Mouse (Mus musculus) liver, embryonic 15.5 days (tissue): ENCODE data around the gene Rnf220. TPM values are rescaled to one million over a fixed set of nuclear protein-coding genes. Genes with fewer than 3 reads are reported as not detected.

Experiments
- ATAC-seq: fragments of 200-750 bp; cut with Nextera tagmentation; 2 replicates; pipeline ENCODE4 v1.8.0; 2017; ENCODE audit warnings: moderate number of reproducible peaks, mild to moderate bottlenecking, moderate library complexity; ENCODE audit not compliant: insufficient read depth
- H3K27ac ChIP-seq: fragments of 300-500 bp; sonication (generic); replicated peaks from 2 replicates; pipeline ENCODE4 v1.5.1; 2015; ENCODE audit warnings: mild to moderate bottlenecking, inconsistent platforms
- H3K27me3 ChIP-seq: fragments of 300-500 bp; sonication (generic); 2 replicates; pipeline ENCODE4 v1.6.1; 2015; ENCODE audit warnings: mild to moderate bottlenecking, inconsistent platforms
- H3K36me3 ChIP-seq: fragments of 300-500 bp; sonication (generic); replicated peaks from 2 replicates; pipeline ENCODE4 v1.6.1; 2015; ENCODE audit warnings: moderate library complexity, mild to moderate bottlenecking, inconsistent platforms
- H3K4me1 ChIP-seq: fragments of 300-500 bp; sonication (generic); replicated peaks from 2 replicates; pipeline ENCODE4 v1.6.1; 2015; ENCODE audit warnings: inconsistent platforms
- H3K4me2 ChIP-seq: fragments of 300-500 bp; sonication (generic); 2 replicates; pipeline ENCODE4 v1.6.1; 2015; ENCODE audit warnings: moderate library complexity, mild to moderate bottlenecking, inconsistent platforms
- H3K4me3 ChIP-seq: fragments of 300-500 bp; sonication (generic); replicated peaks from 2 replicates; pipeline ENCODE4 v1.5.1; 2015; ENCODE audit warnings: mild to moderate bottlenecking, inconsistent platforms
- H3K9ac ChIP-seq: fragments of 300-500 bp; sonication (generic); 2 replicates; pipeline ENCODE4 v1.6.1; 2015; ENCODE audit warnings: moderate library complexity, mild to moderate bottlenecking, inconsistent platforms
- H3K9me3 ChIP-seq: fragments of 300-500 bp; sonication (generic); replicated peaks from 2 replicates; pipeline ENCODE4 v1.6.1; 2016; ENCODE audit warnings: inconsistent platforms
- WGBS: fragments of 180-500 bp; shearing (Covaris S2); methylation state at CpG from one replicate; pipeline ENCODE4 v1.1.7; 2015; ENCODE audit warnings: mixed read lengths; ENCODE audit not compliant: insufficient replicate concordance; 5-methylcytosine and 5-hydroxymethylcytosine counted together
- polyA plus RNA-seq: library from polyadenylated mRNA; unstranded; fragments of >200 nt; fragmentation: Nextera tagmentation; extraction: Ambion mirVana; gene quantifications from 2 replicates; pipeline ENCODE4 v1.2.1, GENCODE M21; 2015

Gene Rnf220
- polyA plus RNA-seq, 1 experiment from 2014 or later, result 25.1 TPM

DNA sequence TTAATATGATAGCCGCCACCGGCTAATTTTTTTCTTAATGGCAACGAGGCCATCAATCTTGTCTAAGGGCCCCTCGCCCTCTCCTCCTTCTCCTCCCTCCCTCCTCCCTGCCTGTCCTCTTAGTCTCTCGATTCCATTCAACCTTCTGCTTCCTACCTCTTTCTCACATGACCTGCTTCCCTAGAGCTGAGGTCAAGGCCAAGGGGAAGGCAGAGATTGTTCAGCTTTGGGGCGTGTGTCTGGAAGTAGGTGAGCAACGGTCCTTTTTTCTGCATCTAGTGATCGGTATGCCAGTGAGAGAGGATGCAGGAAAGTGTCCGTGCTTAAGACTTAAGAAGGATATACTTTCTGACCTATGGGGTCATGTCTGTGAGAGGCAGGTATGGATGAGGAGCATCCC lies 199.0 kb downstream of the Rnf220 start:
- H3K9ac ChIP-seq, result no peak overlapping the region
- no peaks in the 10 kb centered on the region for H3K36me3 ChIP-seq
- no peak overlapping the region for H3K4me3 ChIP-seq
- ATAC-seq, result no peak
- H3K27ac ChIP-seq, result no peak overlapping the region
- no peak overlapping the region for H3K4me2 ChIP-seq
- no peaks in the 10 kb centered on the region for H3K9me3 ChIP-seq
- H3K27me3 ChIP-seq, result peaks cover 50% of the 10 kb centered on the region
- H3K4me1 ChIP-seq, result no peaks in the 10 kb centered on the region
- WGBS, result 65% methylated on average over 9 of the region's 9 CpGs

DNA sequence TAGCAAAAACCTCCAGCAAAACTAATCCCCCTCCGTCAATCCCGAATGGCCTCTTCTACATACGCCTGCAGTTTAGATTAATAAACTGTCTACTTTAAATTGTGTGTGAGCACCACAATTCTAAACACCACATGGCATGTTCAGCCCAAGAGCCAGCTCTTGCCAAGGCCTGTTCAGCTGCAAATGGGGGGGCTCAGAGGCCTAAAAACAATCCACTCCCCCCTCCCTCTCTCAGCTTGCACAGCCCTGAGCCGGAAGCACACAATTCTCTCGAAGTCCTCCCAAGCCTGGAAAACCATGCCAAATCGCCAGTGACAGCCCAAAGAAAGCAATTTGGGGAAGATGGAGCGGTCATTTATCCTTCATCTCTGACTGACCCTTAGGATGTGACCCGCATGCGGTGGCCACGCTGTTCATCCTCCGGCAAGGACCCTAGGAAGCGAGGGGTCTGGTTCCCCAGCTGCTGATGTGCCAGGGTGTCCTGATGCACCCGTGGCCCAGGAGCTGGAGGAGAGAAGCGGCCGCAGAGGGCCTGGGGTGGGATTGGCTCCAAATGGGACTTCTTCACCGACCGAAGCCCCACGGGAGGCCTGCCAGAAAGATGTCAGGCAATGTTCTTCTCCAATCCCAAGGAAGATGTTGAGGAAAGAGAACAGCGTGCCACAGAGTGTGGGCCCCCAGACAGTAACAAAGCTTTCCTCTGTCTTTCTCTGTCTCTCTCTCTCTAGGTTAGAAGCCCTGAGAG lies 199.8 kb downstream of the Rnf220 start:
- Histone ChIP-seq H3K9me3 (no peaks in the 10 kb centered on the region), H3K4me2 (no peak overlapping the region), H3K27me3 (peaks cover 42% of the 10 kb centered on the region), H3K36me3 (no peaks in the 10 kb centered on the region), H3K4me1 (no peaks in the 10 kb centered on the region), H3K27ac (no peak overlapping the region), H3K9ac (no peak overlapping the region), H3K4me3 (no peak overlapping the region)
- no peak for ATAC-seq
- 76% methylated on average over 19 of the region's 19 CpGs for WGBS

DNA sequence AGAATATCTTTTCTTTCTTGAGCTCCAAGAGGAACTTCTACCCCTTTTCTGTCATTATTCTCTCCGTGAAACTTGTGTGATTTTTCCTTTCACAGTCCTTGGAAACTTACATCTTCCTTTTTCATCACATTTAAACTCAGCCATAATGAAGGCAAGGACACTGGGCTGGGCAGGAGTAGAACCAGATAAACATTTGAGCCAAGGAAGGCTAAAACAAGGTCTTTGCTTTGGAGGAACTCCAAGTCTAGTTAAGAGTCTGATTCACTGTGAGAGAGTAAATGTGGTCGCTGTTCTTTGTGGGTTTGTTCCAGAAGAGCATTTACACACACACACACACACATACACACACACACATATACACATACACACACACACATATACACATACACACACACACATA lies 205.2 kb downstream of the Rnf220 start:
- Histone ChIP-seq H3K4me2 (no peak overlapping the region), H3K9ac (no peak overlapping the region), H3K27ac (no peak overlapping the region), H3K27me3 (no peaks in the 10 kb centered on the region; the same call in 1 of the 2 replicates), H3K9me3 (no peaks in the 10 kb centered on the region), H3K4me3 (no peak overlapping the region), H3K4me1 (peaks cover 27% of the 10 kb centered on the region), H3K36me3 (peaks cover 14% of the 10 kb centered on the region)
- 63% methylated on average over 2 of the region's 2 CpGs for WGBS
- ATAC-seq, result no peak

DNA sequence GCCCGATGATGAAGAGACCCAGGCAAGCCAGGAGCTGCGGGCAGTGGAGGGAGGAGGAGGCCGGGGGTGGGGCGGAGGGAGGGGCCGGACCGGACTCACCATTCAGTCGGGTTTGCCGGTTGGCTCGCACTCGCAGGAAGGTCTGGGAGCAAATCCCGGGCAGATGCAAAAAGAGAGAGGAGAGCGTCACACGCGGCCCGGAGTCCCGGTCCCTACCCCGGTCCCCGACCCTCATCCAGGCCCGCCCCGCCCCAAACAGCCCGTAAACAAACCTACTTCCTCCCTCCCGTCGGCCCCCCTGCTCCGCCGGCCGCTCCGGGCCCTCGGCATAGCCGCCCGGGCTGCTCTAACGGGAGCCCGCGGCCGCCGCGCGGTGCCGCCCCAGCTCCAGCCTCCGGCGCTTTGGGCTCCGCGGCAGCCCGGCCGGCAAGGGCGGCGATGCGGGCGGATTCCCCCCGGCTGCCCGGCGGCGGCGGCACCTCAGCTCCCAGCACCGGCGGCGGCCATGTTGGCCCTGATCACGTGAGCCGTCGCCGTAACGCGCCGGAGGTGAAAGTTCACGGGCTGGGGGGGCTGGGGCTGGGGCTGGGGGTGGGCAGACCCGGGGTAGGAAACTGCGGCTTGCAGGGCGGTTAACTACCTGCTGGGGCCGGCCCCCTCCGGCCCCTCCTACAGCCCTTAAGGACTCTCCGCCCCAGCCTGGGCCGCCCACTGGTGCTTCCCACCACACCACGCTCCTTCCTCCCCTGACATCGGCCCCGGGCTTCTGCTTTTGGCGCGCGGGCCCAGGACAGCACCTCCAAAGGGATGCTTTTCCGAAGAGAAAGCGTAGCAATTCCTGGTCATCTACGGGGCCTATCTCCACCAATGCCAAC lies 207.7 kb downstream of the Rnf220 start:
- no peaks in the 10 kb centered on the region for H3K9me3 ChIP-seq
- H3K4me1 ChIP-seq, result peaks cover 30% of the 10 kb centered on the region
- peak overlapping the region; percentile 91 for H3K27ac ChIP-seq
- peak overlapping the region; percentile 72 for H3K9ac ChIP-seq
- peak overlapping the region; percentile 83 for H3K4me3 ChIP-seq
- no peaks in the 10 kb centered on the region for H3K27me3 ChIP-seq
- 1% methylated on average over 79 of the region's 80 CpGs for WGBS
- peak overlapping the region; percentile 93 for H3K4me2 ChIP-seq
- H3K36me3 ChIP-seq, result peaks cover 39% of the 10 kb centered on the region
- ATAC-seq, result peak; percentile 84

DNA sequence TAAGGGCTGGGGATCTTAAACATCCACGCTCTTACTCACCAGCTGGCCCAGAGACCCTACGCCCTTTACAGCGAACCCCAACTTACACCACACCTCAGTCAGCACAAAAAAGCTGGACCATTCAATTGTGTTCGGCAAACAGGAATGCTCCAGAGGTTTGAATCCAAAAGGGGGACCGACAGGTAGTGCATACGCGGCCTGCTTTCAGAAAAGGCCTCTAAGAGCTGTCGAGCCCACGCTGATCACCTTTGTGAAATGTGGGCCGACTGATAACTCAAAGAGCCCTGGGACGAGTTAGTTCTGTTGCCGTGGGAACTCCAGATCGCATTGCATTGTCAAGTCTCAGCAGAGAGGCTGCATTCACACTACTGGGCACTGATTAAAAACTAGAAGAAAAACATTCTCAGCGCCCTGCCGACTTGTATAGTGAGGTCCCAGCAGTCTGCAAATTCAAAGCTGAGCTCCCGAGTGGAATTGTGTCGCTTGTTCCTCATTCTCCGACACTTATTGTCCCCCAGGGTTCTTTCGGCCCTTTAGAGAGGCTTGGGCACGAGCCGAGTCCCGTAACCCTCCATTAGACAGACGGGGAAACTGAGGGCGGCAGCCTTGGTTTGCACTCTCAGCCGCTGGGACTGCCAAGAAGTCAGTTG lies 208.4 kb downstream of the Rnf220 start:
- peak; percentile 32 for ATAC-seq
- WGBS, result 18% methylated on average over 25 of the region's 25 CpGs
- H3K4me1 ChIP-seq, result peaks cover 34% of the 10 kb centered on the region

DNA sequence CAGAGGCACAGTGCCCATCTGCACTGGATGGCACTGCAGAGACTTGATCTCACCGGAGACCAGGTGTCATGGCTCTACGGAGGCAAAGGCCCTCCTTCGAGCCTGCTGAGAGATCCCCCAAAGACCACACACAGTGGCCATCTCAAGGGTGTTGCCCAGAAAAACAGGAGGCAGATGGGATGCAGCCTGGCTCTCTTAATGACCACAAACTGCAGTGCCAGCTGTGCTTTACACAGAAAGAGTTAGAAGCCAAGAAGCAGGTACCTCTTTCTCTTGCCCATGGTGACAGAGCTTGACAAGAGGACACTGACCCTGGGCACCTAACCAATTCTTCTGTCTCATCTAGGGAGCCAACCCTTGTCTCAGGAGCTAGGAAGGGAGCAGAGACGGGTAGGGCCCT lies 212.5 kb downstream of the Rnf220 start:
- WGBS, result 72% methylated on average over 4 of the region's 4 CpGs
- H3K9ac ChIP-seq, result no peak overlapping the region
- no peak for ATAC-seq
- no peaks in the 10 kb centered on the region for H3K9me3 ChIP-seq
- no peaks in the 10 kb centered on the region for H3K27me3 ChIP-seq
- H3K4me3 ChIP-seq, result no peak overlapping the region
- peaks cover 29% of the 10 kb centered on the region for H3K4me1 ChIP-seq
- no peak overlapping the region for H3K4me2 ChIP-seq
- H3K36me3 ChIP-seq, result peaks cover 80% of the 10 kb centered on the region
- H3K27ac ChIP-seq, result no peak overlapping the region

More for the DNA sequence above, 208.4 kb downstream of the Rnf220 start:
- Histone ChIP-seq H3K36me3 (peaks cover 46% of the 10 kb centered on the region), H3K4me2 (peak overlapping the region; percentile 93), H3K9ac (peak overlapping the region; percentile 72), H3K27ac (peak overlapping the region; percentile 91), H3K27me3 (no peaks in the 10 kb centered on the region), H3K9me3 (no peaks in the 10 kb centered on the region), H3K4me3 (peak overlapping the region; percentile 83)

DNA sequence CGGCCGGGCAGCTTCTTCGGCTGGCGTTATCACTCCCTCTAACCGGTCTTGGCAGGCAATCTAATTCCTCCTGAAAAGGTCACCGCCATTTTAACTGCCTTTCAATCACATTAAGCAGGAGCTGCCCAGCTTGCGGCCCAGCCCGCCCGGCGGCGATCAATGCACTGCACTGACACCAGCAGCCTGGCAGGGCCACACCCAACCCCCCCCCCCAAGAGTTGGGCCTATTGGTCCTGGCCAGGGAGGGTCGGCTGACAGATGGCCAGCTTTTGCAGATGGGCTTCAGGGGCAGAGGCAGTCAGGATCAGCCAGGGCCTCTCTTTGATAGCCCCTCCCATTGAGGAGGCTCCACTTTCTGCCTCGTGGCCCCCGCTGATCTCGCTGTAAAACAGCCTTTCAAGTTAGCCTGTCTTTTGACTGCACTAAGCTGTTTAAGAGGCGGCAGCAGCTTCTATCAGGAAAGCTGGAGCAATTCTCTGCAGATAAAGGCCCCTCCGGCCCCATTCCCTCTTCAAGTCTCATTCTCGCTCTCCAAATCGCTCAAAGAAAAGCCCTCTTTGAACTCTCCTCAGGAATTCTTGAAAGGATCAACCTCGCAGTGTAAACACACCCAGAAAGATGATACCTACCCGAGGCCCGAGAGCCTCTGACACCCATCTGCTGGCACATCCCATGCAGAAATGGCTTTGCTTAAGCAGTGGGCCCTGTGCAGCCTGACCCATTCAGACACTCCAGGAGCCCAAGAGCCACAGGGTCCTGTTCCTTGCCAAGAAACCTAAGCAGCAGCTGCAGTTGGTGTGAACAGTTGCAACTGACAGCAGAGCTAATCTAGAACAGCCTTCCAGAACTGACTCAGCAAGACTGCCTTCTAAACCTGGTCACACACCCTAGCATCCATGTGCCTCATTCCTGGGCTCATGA lies 213.3 kb downstream of the Rnf220 start:
- no peak overlapping the region for H3K27ac ChIP-seq
- no peaks in the 10 kb centered on the region for H3K9me3 ChIP-seq
- H3K27me3 ChIP-seq, result no peaks in the 10 kb centered on the region
- H3K4me3 ChIP-seq, result no peak overlapping the region
- H3K9ac ChIP-seq, result no peak overlapping the region
- WGBS, result 74% methylated on average over 22 of the region's 22 CpGs
- peaks cover 27% of the 10 kb centered on the region for H3K4me1 ChIP-seq
- peaks cover 87% of the 10 kb centered on the region for H3K36me3 ChIP-seq
- H3K4me2 ChIP-seq, result no peak overlapping the region
- no peak for ATAC-seq

DNA sequence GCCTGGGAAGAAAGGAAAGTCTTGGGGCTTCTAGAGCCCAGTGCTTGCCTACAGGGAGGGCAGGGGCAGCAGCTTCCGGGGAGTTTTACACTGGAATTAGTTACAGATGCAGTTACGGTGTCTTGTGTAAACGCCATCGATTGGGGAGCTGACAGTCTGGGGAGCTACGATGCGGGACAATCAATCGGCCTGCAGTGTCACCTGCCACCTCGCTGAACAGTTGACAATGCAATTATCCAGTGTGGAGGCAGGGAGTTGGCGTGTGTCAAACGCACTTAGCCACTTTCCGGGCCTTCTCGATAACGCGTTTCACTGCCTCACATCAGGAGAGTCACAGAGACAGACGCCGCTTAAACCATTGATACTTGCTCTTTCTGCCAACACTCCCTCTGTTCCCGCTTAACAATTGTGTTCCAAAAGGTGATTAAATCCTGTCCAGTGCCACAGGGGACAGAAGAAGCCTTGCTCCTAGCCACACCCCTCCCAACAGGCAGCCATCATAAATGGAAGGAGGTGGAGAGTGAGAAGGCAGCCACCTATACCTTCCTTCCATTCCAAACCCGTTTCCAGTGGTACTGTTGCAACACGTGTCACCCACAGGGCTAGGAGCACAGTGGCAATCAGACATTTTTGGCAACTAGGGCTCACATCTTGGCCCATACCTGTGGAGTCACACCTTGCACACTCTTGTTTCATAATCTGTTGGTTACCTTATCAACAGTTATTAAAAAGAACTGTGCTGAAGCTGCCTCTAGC lies 215.6 kb downstream of the Rnf220 start:
- Histone ChIP-seq H3K4me3 (no peak overlapping the region), H3K4me1 (peaks cover 11% of the 10 kb centered on the region), H3K36me3 (peaks cover 92% of the 10 kb centered on the region), H3K9me3 (no peaks in the 10 kb centered on the region), H3K27me3 (no peaks in the 10 kb centered on the region), H3K27ac (no peak overlapping the region), H3K4me2 (no peak overlapping the region), H3K9ac (no peak overlapping the region)
- 82% methylated on average over 19 of the region's 19 CpGs for WGBS
- no peak for ATAC-seq

DNA sequence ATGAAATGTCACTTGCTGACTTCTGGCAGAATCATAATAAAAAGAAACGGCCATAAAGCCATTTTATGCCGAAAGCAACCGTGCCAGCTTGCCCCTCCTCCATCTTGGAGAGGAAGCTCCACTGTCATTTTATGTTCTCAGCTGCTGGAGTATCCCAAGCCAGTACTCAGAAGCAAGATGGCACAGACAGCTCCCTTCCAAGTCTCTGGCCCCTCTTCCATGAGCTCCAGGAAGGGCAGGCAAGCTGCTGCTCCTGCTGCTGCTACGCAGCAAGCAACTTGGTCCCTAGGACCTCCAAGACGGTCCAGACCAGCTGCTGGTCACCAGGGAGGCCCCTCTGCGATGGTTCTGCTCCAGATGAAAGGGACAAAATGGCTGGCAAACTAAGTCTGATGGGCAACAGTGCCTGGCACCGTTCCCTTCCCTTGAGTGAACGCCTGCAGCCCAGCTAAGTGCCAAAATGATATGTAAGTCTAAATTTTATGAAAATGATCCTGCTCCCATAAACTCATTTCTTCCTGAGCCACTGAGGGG lies 216.4 kb downstream of the Rnf220 start:
- 81% methylated on average over 8 of the region's 8 CpGs for WGBS
- Histone ChIP-seq H3K36me3 (peaks cover 92% of the 10 kb centered on the region), H3K9me3 (no peaks in the 10 kb centered on the region), H3K4me3 (no peak overlapping the region), H3K4me1 (peaks cover 9% of the 10 kb centered on the region), H3K27ac (no peak overlapping the region), H3K27me3 (no peaks in the 10 kb centered on the region), H3K9ac (no peak overlapping the region), H3K4me2 (no peak overlapping the region)
- no peak for ATAC-seq

DNA sequence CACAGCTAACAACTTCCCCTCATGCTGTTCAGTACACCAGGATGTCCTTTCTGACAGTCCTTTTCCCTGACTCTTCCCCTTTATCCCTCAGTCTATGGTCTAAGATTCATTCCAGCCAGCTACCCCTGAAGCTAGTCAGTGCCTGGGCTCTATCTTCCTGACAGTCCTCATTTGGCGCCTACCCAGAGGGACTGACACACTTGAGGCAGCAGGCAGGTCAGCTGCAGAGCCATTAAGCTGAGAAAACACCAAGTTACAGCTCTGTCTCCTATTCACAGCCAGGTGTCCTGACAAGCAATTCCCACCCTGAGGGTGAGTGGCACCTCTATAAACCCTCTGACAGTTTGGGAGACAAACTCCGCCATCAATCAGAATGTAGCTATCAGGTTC lies 217.6 kb downstream of the Rnf220 start:
- WGBS, result 68% methylated on average over 2 of the region's 2 CpGs
- Histone ChIP-seq H3K4me3 (no peak overlapping the region), H3K9ac (no peak overlapping the region), H3K27ac (no peak overlapping the region), H3K4me2 (no peak overlapping the region), H3K4me1 (peaks cover 9% of the 10 kb centered on the region), H3K9me3 (no peaks in the 10 kb centered on the region), H3K36me3 (peaks cover 92% of the 10 kb centered on the region), H3K27me3 (no peaks in the 10 kb centered on the region)
- ATAC-seq, result no peak
